Mouse (Mus musculus): ENCODE results near the gene Piezo1.

DNA sequence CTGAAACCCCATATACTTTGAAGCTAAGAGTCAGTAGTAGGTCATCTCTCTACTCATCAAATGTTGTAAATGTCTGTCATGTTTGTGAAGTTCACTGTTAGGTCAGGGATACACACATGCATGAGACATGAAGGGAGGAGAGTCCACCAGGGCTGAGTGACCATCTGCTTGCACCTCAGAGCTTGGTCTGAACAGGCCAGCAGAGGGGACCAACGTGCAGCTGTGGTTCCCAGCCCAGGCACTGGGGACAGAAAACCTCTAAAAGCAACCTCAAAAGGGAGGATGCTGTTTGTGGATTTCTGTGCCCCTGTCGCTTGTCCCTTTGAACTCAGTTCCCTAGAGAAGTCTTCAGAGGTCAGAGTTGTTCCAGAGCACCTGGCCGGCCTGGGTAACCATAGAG, 105.9 kb downstream of the Piezo1 start:
- TF ChIP-seq POLR2A (IDR thresholded peaks at IDR 0.05; ENCODE audit: low read depth, low read length) (0 out of 2 replicates have a peak, but pooled peaks have one; percentile 11), CTCF (IDR thresholded peaks at IDR 0.05; ENCODE audit: borderline replicate concordance, insufficient read depth, low read length) (peak; percentile 37; the same call in 1 of the 2 replicates)
